ENCODE assay signal across 9 mouse cellular contexts in genomic region chr1:20612643-20613042, GRCm38 (mm10). TPM values are rescaled to one million over a fixed set of nuclear protein-coding genes. Genes with fewer than 3 reads are reported as not detected.
DNase-seq lines count a peak whose midpoint lies in the region; ATAC-seq and TF ChIP-seq lines count a peak whose summit lies in the region.
"Had no signal": no experiment of that assay in that cellular context is flagged by ENCODE, and none has a peak within 500 bp of the region (broad histone marks: within the 10 kb centered on the region; RNA-seq: fewer than 3 reads in every experiment).

No protein-coding gene starts in this region.

- H3K4me2 ChIP-seq in hindbrain, embryonic 14.5 days (replicated peaks), result no peak overlapping the region
- H3K4me2 ChIP-seq in limb, embryonic 14.5 days (replicated peaks; ENCODE audit: low read depth, low read length, severe bottlenecking), result no peak overlapping the region

- no peaks in the 10 kb centered on the region for H3K4me1 ChIP-seq in spleen, adult 2 months (ENCODE audit: control insufficient read depth, insufficient read depth, insufficient read length)
- H3K4me1 ChIP-seq in hindbrain, embryonic 14.5 days (replicated peaks; ENCODE audit: control insufficient read depth, insufficient read depth, low read length), result no peaks in the 10 kb centered on the region
- H3K4me1 ChIP-seq in limb, embryonic 14.5 days (ENCODE audit: control insufficient read depth, insufficient read depth, low read length), result no peaks in the 10 kb centered on the region

- H3K9me3 ChIP-seq in hindbrain, embryonic 14.5 days (ENCODE audit: control insufficient read depth, low read length), result 0 out of 2 replicates have a peak, but pooled peaks cover 4% of the 10 kb centered on the region
- no peaks in the 10 kb centered on the region for H3K9me3 ChIP-seq in limb, embryonic 14.5 days (ENCODE audit: control insufficient read depth, low read length)

- no peak overlapping the region for H3K9ac ChIP-seq in hindbrain, embryonic 14.5 days
- no peak overlapping the region for H3K9ac ChIP-seq in limb, embryonic 14.5 days (ENCODE audit: low read depth, low read length, severe bottlenecking)

- H3K36me3 ChIP-seq in spleen, adult 2 months (ENCODE audit: control insufficient read depth, insufficient read depth, low read length), result no peaks in the 10 kb centered on the region
- H3K36me3 ChIP-seq in hindbrain, embryonic 14.5 days (replicated peaks; ENCODE audit: control insufficient read depth, insufficient read depth), result no peaks in the 10 kb centered on the region
- H3K36me3 ChIP-seq in limb, embryonic 14.5 days (ENCODE audit: control insufficient read depth, insufficient read depth, low read length), result no peaks in the 10 kb centered on the region

- 35% methylated on average over 7 of the region's 7 CpGs for WGBS in spleen, adult 2 months
- WGBS in hindbrain, embryonic 14.5 days, result 28% methylated on average over 7 of the region's 7 CpGs
- 35% methylated on average over 7 of the region's 7 CpGs for WGBS in limb, embryonic 14.5 days

- H3K27me3 ChIP-seq in spleen, adult 2 months (ENCODE audit: control insufficient read depth, insufficient read depth, low read length), result no peaks in the 10 kb centered on the region
- H3K27me3 ChIP-seq in hindbrain, embryonic 14.5 days (ENCODE audit: control insufficient read depth, insufficient read depth, low read length), result no peaks in the 10 kb centered on the region
- no peaks in the 10 kb centered on the region for H3K27me3 ChIP-seq in limb, embryonic 14.5 days (ENCODE audit: control insufficient read depth, insufficient read depth, low read length)

- H3K4me3 ChIP-seq in spleen, adult 2 months (ENCODE audit: extremely low read depth, insufficient read depth, insufficient read length), result no peak overlapping the region
- no peak overlapping the region for H3K4me3 ChIP-seq in hindbrain, embryonic 14.5 days (replicated peaks; ENCODE audit: low read length)
- no peak overlapping the region for H3K4me3 ChIP-seq in limb, embryonic 14.5 days (replicated peaks; ENCODE audit: low read length)

- no peak overlapping the region for H3K27ac ChIP-seq in spleen, adult 2 months (ENCODE audit: insufficient read depth, low read length)
- no peak overlapping the region for H3K27ac ChIP-seq in hindbrain, embryonic 14.5 days
- H3K27ac ChIP-seq in limb, embryonic 14.5 days (replicated peaks; ENCODE audit: low read depth, low read length), result no peak overlapping the region

- DNase-seq in adrenal gland, adult 18-20 months (ENCODE audit: low spot score in 2 of 2), result peak; percentile 20 to 26
- DNase-seq in adrenal gland, postnatal 4 days (ENCODE audit: low spot score in 2 of 2), result no peak
- no peak for DNase-seq in spleen, adult 2 months (ENCODE audit: low read depth in 1 of 2, low spot score in 2 of 2)
- DNase-seq in spleen, postnatal 36 days (ENCODE audit: low spot score in 2 of 2), result no peak
- peak; percentile 73 for DNase-seq in embryo, embryonic 10 days (ENCODE audit: low spot score)
- peak; percentile 80 for DNase-seq in hindbrain, embryonic 14.5 days (ENCODE audit: low spot score)
- DNase-seq in limb, embryonic 14.5 days (ENCODE audit: low spot score), result peak; percentile 63
- DNase-seq in right cerebral cortex, postnatal 10 days (ENCODE audit: low spot score in 2 of 2), result peak; percentile 48 to 64

- TF ChIP-seq POLR2A in spleen, adult 2 months (IDR thresholded peaks at IDR 0.05; ENCODE audit: low read depth, low read length), result no peak
- no peak for TF ChIP-seq POLR2A in limb, embryonic 14.5 days (IDR thresholded peaks at IDR 0.05; ENCODE audit: borderline replicate concordance, extremely low read depth, insufficient read depth, insufficient read length)

- no peak for ATAC-seq in hindbrain, embryonic 14.5 days (ENCODE audit: low FRiP score)
- ATAC-seq in limb, embryonic 14.5 days (ENCODE audit: low FRiP score, low read depth), result no peak

- TF ChIP-seq CTCF in spleen, adult 2 months (IDR thresholded peaks at IDR 0.05; ENCODE audit: extremely low read depth, insufficient read depth, insufficient read length, insufficient replicate concordance), result peak; percentile 26; the same call in 1 of the 2 replicates

RNA-seq across cellular contexts. Expression of gene Pkhd1, which starts 5.2 kb away (rescaled TPM):
- total RNA-seq in adrenal gland, adult 18-20 months (2021), result under 1 TPM in 1 of 2 experiments, not detected in 1; 0.03 TPM
- 1 to 10 TPM in 1 of 2 experiments, under 1 TPM in 1; 0.56 to 8.3 TPM for total RNA-seq in adrenal gland, postnatal 4 days (2021)
- polyA plus RNA-seq in spleen, adult 2 months (2012; rRNA removed), result 0.04 and 0.05 TPM in 2 replicates
- polyA plus RNA-seq in hindbrain, embryonic 14.5 days (2014; fragmentation: Nextera tagmentation; extraction: Ambion mirVana), result 0.01 TPM in 1 of 2 replicates, not detected in the other
- polyA plus RNA-seq in limb, embryonic 14.5 days (2012; rRNA removed), result 0.24 and 0.25 TPM in 2 replicates
- polyA plus RNA-seq in limb, embryonic 14.5 days (2014; fragmentation: Nextera tagmentation; extraction: Ambion mirVana), result 0.12 and 0.32 TPM in 2 replicates
- total RNA-seq: heart, postnatal 36 days had no signal

Comparison
In these comparisons a context has a peak if more than half of its experiments do, and no peak if none do; other contexts are left out.
1. DNase-seq: peak in adrenal gland, adult 18-20 months (2 of 2), embryo, embryonic 10 days (single experiment), hindbrain, embryonic 14.5 days (single experiment), limb, embryonic 14.5 days (single experiment) and right cerebral cortex, postnatal 10 days (2 of 2); none in adrenal gland, postnatal 4 days (0 of 2), spleen, adult 2 months (0 of 2) and spleen, postnatal 36 days (0 of 2).